Mouse (Mus musculus) limb, embryonic 14.5 days (tissue): ENCODE measurements around the gene Smad3. TPM values are rescaled to one million over a fixed set of nuclear protein-coding genes. Genes with fewer than 3 reads are reported as not detected.

ENCODE experiments used
- ATAC-seq: fragments of 200-750 bp; cut with Nextera tagmentation; 2 replicates; pipeline ENCODE4 v1.8.0; 2017; ENCODE audit warnings: low read depth, moderate number of reproducible peaks, moderate TSS enrichment; ENCODE audit not compliant: low FRiP score
- DNase-seq: peaks from one replicate; pipeline ENCODE4 v3.0.0-alpha.2; 2015; ENCODE audit warnings: low spot score
- H3K27ac ChIP-seq: fragments of 300-500 bp; sonication (generic); replicated peaks from 2 replicates; pipeline ENCODE4 v1.5.1; 2014; ENCODE audit warnings: low read depth, mild to moderate bottlenecking, low read length, moderate library complexity, mixed read lengths
- H3K27me3 ChIP-seq: fragments of 300-500 bp; sonication (generic); 2 replicates; pipeline ENCODE4 v1.6.1; 2014; ENCODE audit warnings: low read length, mixed read lengths; ENCODE audit not compliant: control insufficient read depth, insufficient read depth
- H3K36me3 ChIP-seq: fragments of 300-500 bp; sonication (generic); 2 replicates; pipeline ENCODE4 v1.6.1; 2014; ENCODE audit warnings: mild to moderate bottlenecking, low read length, moderate library complexity, mixed read lengths; ENCODE audit not compliant: control insufficient read depth, insufficient read depth
- H3K4me1 ChIP-seq: fragments of 300-500 bp; sonication (generic); 2 replicates; pipeline ENCODE4 v1.6.1; 2014; ENCODE audit warnings: antibody characterized with exemption, low read length, mixed read lengths; ENCODE audit not compliant: control insufficient read depth, insufficient read depth
- H3K4me2 ChIP-seq: fragments of 300-500 bp; sonication (generic); replicated peaks from 2 replicates; pipeline ENCODE4 v1.6.1; 2014; ENCODE audit warnings: low read depth, mild to moderate bottlenecking, low read length, moderate library complexity; ENCODE audit not compliant: severe bottlenecking
- H3K4me3 ChIP-seq: fragments of 300-500 bp; sonication (generic); replicated peaks from 2 replicates; pipeline ENCODE4 v1.5.1; 2014; ENCODE audit warnings: low read length
- H3K9ac ChIP-seq: fragments of 300-500 bp; sonication (generic); 2 replicates; pipeline ENCODE4 v1.6.1; 2014; ENCODE audit warnings: mild to moderate bottlenecking, low read depth, low read length, moderate library complexity; ENCODE audit not compliant: severe bottlenecking
- H3K9me3 ChIP-seq: fragments of 300-500 bp; sonication (generic); 2 replicates; pipeline ENCODE4 v1.6.1; 2016; ENCODE audit warnings: low read length; ENCODE audit not compliant: control insufficient read depth
- POLR2A ChIP-seq: fragments of 200-500 bp; IDR thresholded peaks from 2 replicates; pipeline ENCODE4 v1.8.0; 2012; ENCODE audit warnings: inconsistent platforms, mild to moderate bottlenecking, moderate library complexity, borderline replicate concordance; ENCODE audit not compliant: insufficient read depth, insufficient read length; ENCODE audit errors: extremely low read depth
- WGBS: fragments of 180-500 bp; shearing (Covaris S2); extraction: QIAGEN DNeasy Blood & Tissue Kit; methylation state at CpG from one replicate; pipeline ENCODE4 v1.1.7; 2014; 5-methylcytosine and 5-hydroxymethylcytosine counted together
- polyA plus RNA-seq, 2 experiments: library from polyadenylated mRNA; depleted of rRNA in 1 of 2; stranded (reverse) in 1 of 2; unstranded in 1 of 2; fragments of >200 nt; fragmentation: Nextera tagmentation in 1 of 2; extraction: Ambion mirVana in 1 of 2; gene quantifications; 2 replicates each; pipeline versions ENCODE4 v1.2.1 to v1.2.3; 2012 to 2014

Smad3 gene
- polyA plus RNA-seq, 2 experiments = 25.1 to 50.9 TPM

DNA sequence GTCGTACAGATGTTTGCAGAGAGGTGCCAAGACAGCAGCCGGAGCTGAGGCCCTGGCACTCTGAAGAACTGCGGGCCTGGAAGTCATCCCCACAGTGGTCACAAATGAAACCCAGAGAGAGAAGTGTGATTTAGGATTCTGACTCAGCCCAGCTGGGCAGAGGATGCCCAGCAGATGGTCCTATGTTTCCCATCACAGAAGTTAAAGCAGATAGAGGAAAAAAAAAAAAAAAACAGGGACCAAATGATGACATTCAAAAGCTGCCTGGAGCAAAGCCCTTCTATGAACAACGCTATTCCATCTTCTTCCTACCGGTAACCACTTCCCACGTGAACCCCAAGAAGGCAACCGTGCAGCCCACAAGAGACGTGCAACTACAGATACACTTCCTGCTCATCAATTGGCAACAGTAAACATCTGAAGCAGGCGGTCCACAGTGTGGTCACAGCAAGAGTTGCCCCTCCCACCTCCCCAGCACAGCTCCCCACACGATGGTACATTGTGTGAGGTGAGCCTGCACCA, 17.4 kb downstream of the Smad3 start:
- H3K9me3 ChIP-seq = no peaks in the 10 kb centered on the region
- peaks cover 16% of the 10 kb centered on the region for H3K36me3 ChIP-seq
- no peak overlapping the region for H3K4me3 ChIP-seq
- TF ChIP-seq POLR2A = no peak
- no peak overlapping the region; the same call in 1 of the 2 replicates for H3K9ac ChIP-seq
- no peak overlapping the region for H3K4me2 ChIP-seq
- ATAC-seq (no peak), DNase-seq (no peak)
- 84% methylated on average over 10 of the region's 10 CpGs for WGBS
- no peaks in the 10 kb centered on the region for H3K27me3 ChIP-seq
- no peak overlapping the region for H3K27ac ChIP-seq
- H3K4me1 ChIP-seq = peaks cover 87% of the 10 kb centered on the region

DNA sequence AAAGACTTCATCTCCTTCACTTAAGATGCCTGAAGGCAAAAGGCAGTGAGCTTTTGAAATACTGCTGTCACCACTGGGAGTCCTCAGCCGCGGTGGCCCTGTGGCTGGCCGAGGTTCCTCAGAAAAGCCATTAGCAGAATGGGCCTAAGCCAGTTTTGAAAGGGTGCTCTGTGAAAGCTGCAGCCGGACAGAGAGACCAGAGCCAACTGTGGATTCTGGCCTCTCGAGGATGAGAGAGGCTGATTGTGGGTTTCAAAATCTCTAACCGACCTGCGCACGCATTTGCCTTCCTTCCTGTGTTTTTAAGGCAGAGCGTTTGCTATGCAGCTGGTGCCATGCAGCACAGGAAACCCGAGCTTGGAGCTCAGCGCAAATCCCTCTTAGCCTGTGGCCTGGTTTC, 19.0 kb downstream of the Smad3 start:
- Histone ChIP-seq H3K4me1 (peaks cover 93% of the 10 kb centered on the region), H3K4me3 (no peak overlapping the region), H3K27me3 (no peaks in the 10 kb centered on the region), H3K9ac (no peak overlapping the region), H3K4me2 (no peak overlapping the region), H3K9me3 (no peaks in the 10 kb centered on the region), H3K27ac (no peak overlapping the region), H3K36me3 (peaks cover 13% of the 10 kb centered on the region)
- no peak for TF ChIP-seq POLR2A
- DNase-seq (no peak), ATAC-seq (no peak)
- WGBS = 55% methylated on average over 11 of the region's 11 CpGs

DNA sequence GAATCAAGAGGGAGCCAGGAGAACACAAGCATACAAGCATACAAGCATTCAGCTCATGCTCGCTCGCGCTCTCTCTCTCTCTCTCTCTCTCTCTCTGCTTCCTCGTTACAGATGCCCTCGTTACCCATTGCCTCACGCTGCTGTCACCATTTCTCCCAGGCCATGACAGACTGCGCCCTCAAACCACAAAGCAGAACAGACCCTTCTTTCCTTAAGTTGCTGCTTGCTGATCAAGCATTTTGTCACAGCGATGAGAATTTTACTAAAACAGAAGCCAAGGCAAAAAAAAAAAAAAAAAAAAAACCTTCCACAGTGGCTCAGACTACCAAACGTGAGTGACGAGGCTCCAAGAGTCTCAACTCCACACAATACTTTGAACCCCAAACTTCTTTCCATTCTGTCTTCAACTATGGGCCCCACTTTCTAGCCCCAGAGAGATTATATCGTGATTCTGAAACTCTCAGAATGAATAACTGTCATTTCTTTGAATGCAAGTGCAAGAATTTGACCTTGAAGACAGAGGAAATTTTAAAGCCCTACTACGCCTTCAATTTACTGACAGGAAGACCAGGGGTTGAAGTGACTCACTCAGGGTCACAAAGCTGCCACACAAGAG, 19.6 kb downstream of the Smad3 start:
- ATAC-seq (no peak), DNase-seq (no peak)
- Histone ChIP-seq H3K4me1 (peaks cover 88% of the 10 kb centered on the region), H3K27ac (peak overlapping the region; percentile 43), H3K4me3 (no peak overlapping the region), H3K4me2 (no peak overlapping the region), H3K27me3 (no peaks in the 10 kb centered on the region), H3K36me3 (peaks cover 13% of the 10 kb centered on the region), H3K9me3 (no peaks in the 10 kb centered on the region), H3K9ac (no peak overlapping the region)
- no peak for TF ChIP-seq POLR2A
- WGBS = 59% methylated on average over 12 of the region's 12 CpGs

DNA sequence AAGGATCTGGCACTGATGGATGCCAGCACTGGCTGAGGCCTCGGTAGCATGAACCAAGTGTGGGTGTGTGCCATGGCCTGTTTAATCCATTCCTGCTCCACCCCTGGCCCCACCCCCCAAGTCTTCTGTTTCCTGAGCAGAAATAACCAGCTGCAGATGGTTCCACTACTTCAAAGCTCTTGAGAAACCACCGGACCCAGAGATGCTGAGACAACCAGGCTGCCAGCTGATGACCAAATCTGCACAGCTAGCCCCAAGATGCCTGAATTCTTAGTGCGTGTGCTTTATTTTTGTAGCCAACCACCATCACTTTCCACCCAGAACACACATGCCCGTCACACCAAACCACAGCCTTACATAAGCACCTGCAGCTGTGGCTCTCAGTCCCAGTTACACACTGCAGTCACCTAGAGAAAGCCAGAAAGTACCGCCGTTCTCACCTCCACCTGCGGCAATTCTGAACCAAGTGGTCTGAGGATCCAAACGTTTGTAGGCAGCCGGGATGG, 20.3 kb downstream of the Smad3 start:
- no peak overlapping the region for H3K4me2 ChIP-seq
- 0 out of 2 replicates have a peak, but pooled peaks have one; percentile 24 for ATAC-seq

DNA sequence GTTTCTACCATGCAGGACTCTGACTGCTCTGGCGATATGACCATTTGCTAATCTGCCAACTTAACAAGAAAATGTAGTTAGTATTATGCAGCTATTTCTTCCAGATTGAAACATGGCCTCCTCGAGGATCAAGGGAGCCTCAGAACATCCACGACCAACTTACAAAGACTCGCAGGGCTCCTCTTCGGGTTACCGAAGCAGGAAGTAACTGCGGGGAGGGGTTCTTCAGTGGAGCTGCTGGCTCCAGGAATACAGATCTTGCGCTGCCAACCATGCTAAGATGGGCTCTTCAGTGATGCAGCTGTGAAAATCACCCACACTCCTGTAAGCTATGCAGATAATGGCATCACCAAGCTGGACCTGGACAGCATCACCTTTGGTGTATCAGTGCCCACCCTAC, 23.5 kb downstream of the Smad3 start:
- ATAC-seq (no peak), DNase-seq (no peak)
- TF ChIP-seq POLR2A = no peak
- Histone ChIP-seq H3K4me3 (no peak overlapping the region), H3K9ac (no peak overlapping the region), H3K36me3 (peaks cover 4% of the 10 kb centered on the region; the same call in 1 of the 2 replicates), H3K4me2 (no peak overlapping the region), H3K4me1 (peaks cover 67% of the 10 kb centered on the region), H3K27ac (0 out of 2 replicates have a peak overlapping the region, but pooled peaks have one; percentile 19), H3K27me3 (no peaks in the 10 kb centered on the region), H3K9me3 (no peaks in the 10 kb centered on the region)
- WGBS = 74% methylated on average over 8 of the region's 8 CpGs

More for the DNA sequence above, 20.3 kb downstream of the Smad3 start:
- Histone ChIP-seq H3K27me3 (no peaks in the 10 kb centered on the region), H3K36me3 (peaks cover 13% of the 10 kb centered on the region), H3K4me1 (peaks cover 81% of the 10 kb centered on the region), H3K4me3 (no peak overlapping the region), H3K9ac (no peak overlapping the region), H3K27ac (peak overlapping the region; percentile 43; the same call in 1 of the 2 replicates), H3K9me3 (no peaks in the 10 kb centered on the region)
- 44% methylated on average over 9 of the region's 9 CpGs for WGBS
- peak; percentile 70 for DNase-seq
- no peak for TF ChIP-seq POLR2A
